Mouse (Mus musculus) forebrain, embryonic 15.5 days (tissue): ENCODE data around the gene Kctd19. TPM values are rescaled to one million over a fixed set of nuclear protein-coding genes. Genes with fewer than 3 reads are reported as not detected.

Experiments
- ATAC-seq: fragments of 200-750 bp; cut with Nextera tagmentation; replicated peaks from 2 replicates; pipeline ENCODE4 v1.8.0; 2017; ENCODE audit warnings: mild to moderate bottlenecking, moderate TSS enrichment, moderate library complexity
- H3K27ac ChIP-seq: fragments of 300-500 bp; sonication (generic); replicated peaks from 2 replicates; pipeline ENCODE4 v1.5.1; 2015; ENCODE audit warnings: mild to moderate bottlenecking, inconsistent platforms
- H3K27me3 ChIP-seq: fragments of 300-500 bp; sonication (generic); 2 replicates; pipeline ENCODE4 v1.6.1; 2015; ENCODE audit warnings: inconsistent platforms
- H3K36me3 ChIP-seq: fragments of 300-500 bp; sonication (generic); 2 replicates; pipeline ENCODE4 v1.6.1; 2015; ENCODE audit warnings: mild to moderate bottlenecking, inconsistent platforms
- H3K4me1 ChIP-seq: fragments of 300-500 bp; sonication (generic); 2 replicates; pipeline ENCODE4 v1.6.1; 2015; ENCODE audit warnings: inconsistent platforms
- H3K4me2 ChIP-seq: fragments of 300-500 bp; sonication (generic); replicated peaks from 2 replicates; pipeline ENCODE4 v1.6.1; 2015; ENCODE audit warnings: mild to moderate bottlenecking, inconsistent platforms
- H3K4me3 ChIP-seq: fragments of 300-500 bp; sonication (generic); 2 replicates; pipeline ENCODE4 v1.5.1; 2015; ENCODE audit warnings: mild to moderate bottlenecking, inconsistent platforms
- H3K9ac ChIP-seq: fragments of 300-500 bp; sonication (generic); replicated peaks from 2 replicates; pipeline ENCODE4 v1.6.1; 2015; ENCODE audit warnings: mild to moderate bottlenecking, inconsistent platforms
- H3K9me3 ChIP-seq: fragments of 300-500 bp; sonication (generic); 2 replicates; pipeline ENCODE4 v1.6.1; 2016; ENCODE audit warnings: inconsistent platforms
- WGBS: fragments of 180-500 bp; shearing (Covaris S2); methylation state at CpG from one replicate; pipeline ENCODE4 v1.1.7; 2015; ENCODE audit warnings: mixed read lengths; 5-methylcytosine and 5-hydroxymethylcytosine counted together
- polyA plus RNA-seq: library from polyadenylated mRNA; unstranded; fragments of >200 nt; fragmentation: Nextera tagmentation; extraction: Ambion mirVana; gene quantifications from 2 replicates; pipeline ENCODE4 v1.2.1, GENCODE M21; 2015

Gene Kctd19
- polyA plus RNA-seq, 1 experiment from 2014 or later, result 0.10 TPM

DNA sequence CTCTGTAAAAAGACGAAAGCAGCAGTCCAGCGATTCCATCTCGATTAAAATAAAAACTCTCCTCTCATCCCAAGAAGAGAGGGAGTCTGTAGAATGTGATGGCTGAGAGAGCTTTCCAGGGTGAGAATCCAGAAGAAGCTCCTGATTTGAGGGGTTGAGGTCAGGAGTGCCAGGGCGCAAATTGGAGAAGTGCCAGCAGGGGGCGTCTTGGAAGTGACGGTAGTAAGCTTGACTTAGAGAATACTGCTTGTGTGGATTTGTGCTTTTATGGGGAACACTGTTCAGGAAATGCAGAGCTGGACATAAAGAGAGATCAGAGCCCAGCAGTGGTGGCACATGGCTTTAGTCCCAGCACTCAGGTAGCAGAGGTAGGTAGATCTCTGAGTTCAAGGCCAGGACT lies 28.1 kb upstream of the Kctd19 start:
- 9% methylated on average over 6 of the region's 6 CpGs for WGBS
- ATAC-seq, result no peak
- no peak overlapping the region for H3K9ac ChIP-seq

DNA sequence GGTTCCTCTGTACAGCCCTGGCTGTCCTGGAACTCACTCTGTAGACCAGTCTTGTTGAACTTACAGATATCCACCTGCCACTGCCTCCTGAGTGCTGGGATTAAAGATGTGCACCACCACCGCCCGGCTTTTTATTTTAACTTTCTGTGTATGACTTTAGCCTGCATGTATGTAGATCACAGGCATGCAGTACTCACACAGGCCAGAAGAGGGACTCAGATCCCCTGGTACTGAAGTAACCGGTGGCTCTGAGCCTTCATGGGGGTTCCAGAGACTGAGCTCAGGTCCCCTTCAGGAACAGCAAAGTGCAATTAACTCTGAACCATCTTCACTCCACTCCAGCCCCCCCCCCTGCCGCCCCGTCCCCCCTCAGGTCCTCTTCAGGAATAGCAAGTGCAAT lies 25.6 kb upstream of the Kctd19 start:
- Histone ChIP-seq H3K27me3 (no peaks in the 10 kb centered on the region), H3K9ac (no peak overlapping the region), H3K4me2 (no peak overlapping the region), H3K27ac (no peak overlapping the region), H3K4me3 (no peak overlapping the region), H3K9me3 (no peaks in the 10 kb centered on the region), H3K36me3 (no peaks in the 10 kb centered on the region), H3K4me1 (peaks cover 3% of the 10 kb centered on the region)
- WGBS, result 28% methylated on average over 5 of the region's 5 CpGs
- ATAC-seq, result no peak

More for the DNA sequence above, 28.1 kb upstream of the Kctd19 start:
- Histone ChIP-seq H3K36me3 (no peaks in the 10 kb centered on the region), H3K27me3 (no peaks in the 10 kb centered on the region), H3K9me3 (no peaks in the 10 kb centered on the region), H3K4me3 (no peak overlapping the region), H3K4me2 (no peak overlapping the region), H3K4me1 (peaks cover 12% of the 10 kb centered on the region), H3K27ac (no peak overlapping the region)

DNA sequence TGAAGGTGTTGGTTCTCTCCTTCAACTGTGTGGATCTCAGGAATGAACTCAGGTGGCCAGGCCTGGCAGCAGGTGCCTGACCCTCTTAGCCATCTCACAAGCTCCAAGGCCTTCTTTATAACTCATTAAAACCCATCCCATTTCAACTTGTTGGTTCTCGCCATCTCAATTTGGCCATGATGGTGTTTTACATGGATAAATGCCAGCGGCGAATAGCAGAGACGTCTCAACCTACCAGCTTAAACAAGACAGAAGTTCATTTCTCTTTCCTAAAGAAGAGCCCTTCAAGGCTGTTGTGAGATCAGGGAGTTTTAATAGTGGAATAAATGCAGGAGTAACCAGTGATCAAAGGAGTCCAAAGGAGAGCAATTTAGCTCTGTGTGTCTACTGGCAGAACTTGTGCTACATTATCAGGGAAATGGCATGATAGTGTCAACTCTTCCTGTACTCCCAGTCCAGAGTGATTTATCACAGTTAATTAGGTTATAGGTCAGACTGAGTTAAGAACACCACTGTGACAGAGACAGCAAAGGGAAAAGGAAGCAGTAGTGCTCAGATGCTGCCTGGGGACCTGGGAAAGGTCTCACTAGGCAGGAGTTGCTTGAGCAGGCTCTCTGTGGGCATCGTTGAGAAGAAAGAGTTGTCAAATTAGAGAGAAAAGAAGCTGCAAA lies 23.9 kb upstream of the Kctd19 start:
- Histone ChIP-seq H3K4me1 (peaks cover 18% of the 10 kb centered on the region), H3K36me3 (no peaks in the 10 kb centered on the region), H3K9me3 (no peaks in the 10 kb centered on the region), H3K9ac (no peak overlapping the region), H3K4me2 (no peak overlapping the region), H3K27ac (no peak overlapping the region), H3K4me3 (no peak overlapping the region), H3K27me3 (no peaks in the 10 kb centered on the region)
- 81% methylated on average over 5 of the region's 5 CpGs for WGBS
- ATAC-seq, result no peak

DNA sequence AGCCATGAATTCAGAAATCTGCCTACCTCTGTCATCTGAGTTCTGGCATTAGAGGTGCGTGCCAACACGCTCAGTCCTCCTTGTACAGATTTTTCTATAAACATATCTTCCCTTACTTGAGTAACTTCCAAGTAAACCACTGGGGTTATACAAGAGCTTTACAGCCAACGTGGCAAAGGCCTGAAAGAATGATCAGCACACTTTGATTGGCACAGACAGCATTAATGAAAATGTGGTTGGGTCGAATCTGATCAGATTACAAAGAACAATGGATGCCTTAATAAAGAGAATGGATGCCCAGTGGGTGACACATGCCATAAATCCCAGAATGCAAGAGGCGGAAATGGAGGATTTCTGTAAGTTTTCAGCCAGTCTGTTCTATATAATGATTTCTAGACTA lies 22.9 kb upstream of the Kctd19 start:
- H3K4me2 ChIP-seq, result no peak overlapping the region
- no peaks in the 10 kb centered on the region for H3K27me3 ChIP-seq
- no peaks in the 10 kb centered on the region for H3K36me3 ChIP-seq
- no peak overlapping the region for H3K4me3 ChIP-seq
- no peak for ATAC-seq
- no peak overlapping the region for H3K9ac ChIP-seq
- WGBS, result 72% methylated on average over 5 of the region's 5 CpGs
- peaks cover 24% of the 10 kb centered on the region for H3K4me1 ChIP-seq
- H3K27ac ChIP-seq, result no peak overlapping the region
- no peaks in the 10 kb centered on the region for H3K9me3 ChIP-seq

DNA sequence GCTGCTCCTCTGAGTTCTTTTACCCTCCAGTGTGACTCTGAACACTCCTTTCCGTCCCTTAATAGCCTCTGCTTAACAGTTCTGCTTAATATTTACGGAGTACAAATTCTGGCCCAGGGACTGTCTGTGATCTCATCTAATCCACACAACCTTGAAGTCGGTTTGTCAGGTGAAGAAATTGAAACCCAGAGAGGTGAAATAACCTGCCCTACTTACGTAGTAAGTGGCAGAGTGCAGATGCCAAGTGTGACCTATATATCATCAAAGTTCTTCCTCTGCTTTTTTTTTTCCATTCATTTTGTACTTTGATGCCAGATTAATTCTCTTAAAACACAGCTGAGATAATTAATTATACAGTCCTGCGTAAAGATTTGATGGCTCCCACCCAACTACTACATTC lies 20.8 kb upstream of the Kctd19 start:
- no peak overlapping the region for H3K27ac ChIP-seq
- peaks cover 24% of the 10 kb centered on the region for H3K4me1 ChIP-seq
- no peaks in the 10 kb centered on the region for H3K36me3 ChIP-seq
- H3K9me3 ChIP-seq, result no peaks in the 10 kb centered on the region
- H3K27me3 ChIP-seq, result no peaks in the 10 kb centered on the region
- no peak overlapping the region for H3K4me3 ChIP-seq
- no peak overlapping the region for H3K9ac ChIP-seq
- 52% methylated on average over 5 of the region's 5 CpGs for WGBS
- ATAC-seq, result no peak
- no peak overlapping the region for H3K4me2 ChIP-seq

DNA sequence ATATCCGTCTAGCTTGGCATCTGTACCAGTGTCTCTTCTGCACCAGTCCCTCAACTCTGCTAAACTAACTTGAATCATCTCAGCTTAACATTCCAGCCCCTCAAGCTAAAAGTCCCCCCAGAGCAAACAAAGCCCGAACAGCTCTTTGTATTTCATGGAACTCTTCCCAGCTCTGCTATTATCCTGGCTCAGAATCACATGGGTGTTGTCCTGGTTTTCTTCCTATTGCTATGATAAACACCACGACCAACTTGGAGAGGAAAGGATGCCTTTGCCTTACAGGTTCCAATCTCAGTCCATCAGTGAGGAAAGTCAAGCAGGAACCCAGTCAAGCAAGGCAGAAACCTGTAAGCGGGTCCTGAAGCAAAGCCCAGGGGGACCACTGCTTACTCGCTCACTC lies 20.2 kb upstream of the Kctd19 start:
- no peak overlapping the region for H3K4me2 ChIP-seq
- ATAC-seq, result no peak
- peaks cover 24% of the 10 kb centered on the region for H3K4me1 ChIP-seq
- H3K4me3 ChIP-seq, result no peak overlapping the region
- 33% methylated on average over 5 of the region's 5 CpGs for WGBS
- H3K27ac ChIP-seq, result no peak overlapping the region
- H3K36me3 ChIP-seq, result no peaks in the 10 kb centered on the region
- H3K9me3 ChIP-seq, result no peaks in the 10 kb centered on the region
- H3K27me3 ChIP-seq, result no peaks in the 10 kb centered on the region
- no peak overlapping the region for H3K9ac ChIP-seq

DNA sequence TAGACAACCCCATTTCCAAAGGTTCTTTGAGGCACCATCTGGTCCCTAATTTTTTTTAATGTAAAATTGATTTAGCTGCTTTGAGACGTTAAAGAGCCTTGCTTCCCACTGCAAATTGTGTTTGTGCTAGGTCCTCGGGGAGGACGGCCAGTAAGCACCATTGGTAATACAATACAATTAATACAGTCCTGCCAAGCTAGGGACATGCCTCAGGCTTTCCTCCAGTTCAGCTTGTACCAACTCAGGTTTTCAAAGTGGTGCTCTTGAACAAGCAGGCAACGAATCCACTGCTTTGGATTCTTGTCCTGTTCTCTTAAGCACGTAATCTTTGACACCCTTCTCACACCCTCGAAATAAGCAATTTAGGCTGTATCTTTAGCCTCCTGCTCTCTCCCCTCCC lies 19.7 kb upstream of the Kctd19 start:
- Histone ChIP-seq H3K27me3 (no peaks in the 10 kb centered on the region), H3K36me3 (no peaks in the 10 kb centered on the region), H3K4me3 (no peak overlapping the region), H3K4me2 (no peak overlapping the region), H3K27ac (no peak overlapping the region), H3K9ac (no peak overlapping the region), H3K4me1 (peaks cover 24% of the 10 kb centered on the region), H3K9me3 (no peaks in the 10 kb centered on the region)
- no peak for ATAC-seq
- WGBS, result 22% methylated on average over 6 of the region's 6 CpGs

DNA sequence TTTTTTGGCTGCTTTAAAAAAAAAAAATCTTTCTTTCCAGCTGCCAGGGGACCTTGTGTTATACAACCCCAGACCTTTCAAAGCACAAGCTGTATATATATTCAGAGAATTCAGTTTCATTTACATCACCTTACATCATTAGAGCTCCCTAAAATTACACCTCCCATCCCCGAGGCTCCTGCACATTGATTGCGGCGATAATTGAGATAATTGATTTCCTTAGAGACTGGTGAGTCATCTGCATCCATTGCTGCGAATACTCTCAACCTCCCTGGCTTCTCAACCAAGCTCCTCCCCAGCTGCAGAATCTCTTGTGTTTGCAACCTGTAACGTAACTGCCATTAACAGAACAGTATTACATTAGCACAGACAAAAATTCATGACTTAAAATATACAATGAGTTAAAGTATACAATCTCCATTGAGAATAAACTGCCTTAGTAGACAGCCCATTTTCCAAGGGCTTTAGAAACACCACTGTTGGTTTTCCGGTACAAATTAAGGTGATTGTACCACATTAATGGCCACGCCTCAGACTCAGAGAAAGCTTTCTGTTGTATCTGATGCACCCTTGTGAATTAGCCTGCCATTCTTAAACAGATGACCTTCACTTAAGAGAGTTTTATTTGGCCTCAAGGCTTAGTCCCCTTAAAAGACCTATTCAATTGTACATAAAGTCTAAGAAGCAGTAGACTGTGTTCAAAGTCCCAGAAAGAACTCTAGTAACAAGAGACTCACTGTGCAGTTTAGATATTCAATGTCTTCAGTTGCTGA lies 18.6 kb upstream of the Kctd19 start:
- Histone ChIP-seq H3K27me3 (no peaks in the 10 kb centered on the region), H3K36me3 (no peaks in the 10 kb centered on the region), H3K4me1 (peaks cover 24% of the 10 kb centered on the region), H3K27ac (no peak overlapping the region), H3K9ac (no peak overlapping the region), H3K9me3 (no peaks in the 10 kb centered on the region), H3K4me2 (no peak overlapping the region), H3K4me3 (no peak overlapping the region)
- no peak for ATAC-seq
- WGBS, result 30% methylated on average over 7 of the region's 7 CpGs

DNA sequence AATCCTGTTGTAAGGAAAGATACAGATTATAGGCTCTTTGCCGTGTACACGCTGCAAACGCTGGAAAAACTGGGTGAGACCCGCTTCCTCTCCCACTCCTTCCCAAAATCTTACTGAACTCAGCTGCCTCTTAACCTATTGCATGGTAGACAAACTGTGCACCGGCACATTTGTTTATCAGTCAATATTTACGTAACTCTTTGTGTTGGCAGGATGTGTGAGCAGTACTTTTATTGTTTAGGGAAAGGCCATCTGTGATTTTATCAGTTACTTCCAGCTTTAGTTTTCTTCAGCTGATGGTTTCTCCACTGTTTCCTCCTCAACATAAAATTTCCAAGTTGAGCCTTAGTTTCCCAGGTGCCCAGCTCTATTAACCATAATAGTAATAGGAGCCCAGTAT lies 13.6 kb upstream of the Kctd19 start:
- Histone ChIP-seq H3K9ac (no peak overlapping the region), H3K4me3 (no peak overlapping the region), H3K27ac (no peak overlapping the region), H3K9me3 (no peaks in the 10 kb centered on the region), H3K4me1 (peaks cover 2% of the 10 kb centered on the region; the same call in 1 of the 2 replicates), H3K4me2 (no peak overlapping the region), H3K27me3 (no peaks in the 10 kb centered on the region), H3K36me3 (no peaks in the 10 kb centered on the region)
- 83% methylated on average over 6 of the region's 6 CpGs for WGBS
- ATAC-seq, result no peak

DNA sequence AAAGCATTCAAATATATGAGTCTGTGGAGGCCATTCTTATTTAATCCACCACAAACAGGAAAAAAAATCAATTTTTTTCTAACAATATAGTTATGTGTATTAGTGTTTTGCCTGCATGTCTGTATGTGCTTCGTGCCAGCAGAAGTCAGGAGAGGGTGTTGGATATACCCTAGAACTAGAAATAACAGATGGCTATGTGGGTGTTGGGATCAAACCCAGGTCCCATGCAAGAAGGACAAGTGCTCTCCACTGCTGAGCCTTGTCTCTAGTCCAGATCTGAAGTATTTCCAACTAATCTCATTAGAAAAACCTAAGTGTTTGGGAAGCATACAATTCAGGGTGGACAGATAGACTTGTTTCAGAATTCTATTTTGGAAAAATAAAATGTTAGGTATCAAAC lies 8.7 kb upstream of the Kctd19 start:
- Histone ChIP-seq H3K9ac (no peak overlapping the region), H3K9me3 (no peaks in the 10 kb centered on the region), H3K4me2 (no peak overlapping the region), H3K36me3 (no peaks in the 10 kb centered on the region), H3K4me1 (no peaks in the 10 kb centered on the region), H3K27ac (no peak overlapping the region), H3K4me3 (no peak overlapping the region), H3K27me3 (no peaks in the 10 kb centered on the region)
- ATAC-seq, result no peak
- 70% methylated on average over 1 of the region's 1 CpGs for WGBS

DNA sequence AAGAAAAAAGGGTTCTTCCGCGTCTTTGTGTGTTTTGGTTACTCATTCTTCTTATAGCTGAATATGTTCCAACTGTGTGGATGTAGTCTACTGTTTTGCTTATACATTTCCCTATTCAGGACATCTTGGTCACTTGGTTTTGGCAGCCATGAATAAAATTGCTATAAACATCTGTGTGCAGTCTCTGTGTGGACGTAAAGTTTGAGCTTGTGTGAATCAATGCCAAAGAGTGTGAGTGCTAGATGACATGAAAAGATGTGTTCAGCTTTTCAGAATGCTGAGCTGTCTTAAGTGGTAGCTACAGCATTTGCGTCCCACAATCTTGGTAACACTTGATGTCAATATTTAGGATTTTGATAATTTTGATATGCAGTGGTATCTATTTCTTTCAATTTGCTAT lies 6.5 kb upstream of the Kctd19 start:
- no peak overlapping the region for H3K27ac ChIP-seq
- no peak overlapping the region for H3K9ac ChIP-seq
- no peaks in the 10 kb centered on the region for H3K9me3 ChIP-seq
- H3K36me3 ChIP-seq, result no peaks in the 10 kb centered on the region
- ATAC-seq, result no peak
- 89% methylated on average over 4 of the region's 4 CpGs for WGBS
- no peak overlapping the region for H3K4me3 ChIP-seq
- no peak overlapping the region for H3K4me2 ChIP-seq
- no peaks in the 10 kb centered on the region for H3K4me1 ChIP-seq
- H3K27me3 ChIP-seq, result no peaks in the 10 kb centered on the region

DNA sequence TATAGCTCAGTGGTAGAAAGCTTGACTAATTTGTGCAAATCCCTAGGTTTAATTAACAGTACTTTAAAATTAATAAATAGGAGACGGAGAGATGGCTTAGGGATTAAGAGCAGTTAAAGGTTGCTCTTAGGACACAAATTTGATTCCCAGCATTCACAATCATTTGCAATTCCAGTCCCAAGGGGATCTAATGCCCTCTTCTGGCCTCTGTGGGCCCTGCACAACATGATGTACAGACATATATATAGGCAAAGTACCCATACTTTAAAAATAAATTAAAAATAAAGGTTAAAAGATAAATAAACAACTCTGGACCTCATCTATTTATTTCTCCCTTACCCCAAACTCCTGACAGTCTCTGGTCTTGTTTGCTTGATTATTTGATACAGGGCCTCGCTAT lies 5.7 kb upstream of the Kctd19 start:
- ATAC-seq, result no peak
- H3K4me3 ChIP-seq, result no peak overlapping the region
- H3K36me3 ChIP-seq, result no peaks in the 10 kb centered on the region
- H3K4me1 ChIP-seq, result 0 out of 2 replicates have a peak, but pooled peaks cover under 1% of the 10 kb centered on the region
- no peak overlapping the region for H3K27ac ChIP-seq
- H3K4me2 ChIP-seq, result no peak overlapping the region
- H3K27me3 ChIP-seq, result peaks cover 2% of the 10 kb centered on the region; the same call in 1 of the 2 replicates
- no peak overlapping the region for H3K9ac ChIP-seq
- 68% methylated on average over 2 of the region's 2 CpGs for WGBS
- H3K9me3 ChIP-seq, result no peaks in the 10 kb centered on the region

DNA sequence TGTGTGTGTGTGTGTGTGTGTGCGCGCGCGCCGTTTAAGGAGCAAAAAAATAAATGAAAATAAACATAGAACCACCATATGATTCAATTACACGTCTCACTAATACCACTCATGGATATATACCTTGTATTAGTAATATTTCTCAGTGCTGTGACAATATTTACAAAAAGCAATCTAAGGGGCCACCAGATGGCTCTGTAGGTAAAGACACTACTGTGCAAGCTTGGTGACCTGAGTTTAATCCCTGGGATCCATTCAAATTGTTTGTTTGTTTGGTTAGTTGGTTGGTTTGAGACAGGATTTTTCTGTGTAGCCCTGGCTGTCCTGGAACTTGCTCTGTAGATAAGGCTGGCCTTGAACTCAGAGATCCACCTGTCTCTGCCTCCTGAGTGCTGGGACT lies 3.4 kb downstream of the Kctd19 start:
- H3K36me3 ChIP-seq, result no peaks in the 10 kb centered on the region
- H3K9ac ChIP-seq, result no peak overlapping the region
- H3K4me3 ChIP-seq, result no peak overlapping the region
- H3K27ac ChIP-seq, result no peak overlapping the region
- H3K4me2 ChIP-seq, result no peak overlapping the region
- peaks cover 11% of the 10 kb centered on the region for H3K27me3 ChIP-seq
- ATAC-seq, result no peak
- H3K4me1 ChIP-seq, result peaks cover 21% of the 10 kb centered on the region
- no peaks in the 10 kb centered on the region for H3K9me3 ChIP-seq
- WGBS, result 93% methylated on average over 6 of the region's 6 CpGs
